Mouse (Mus musculus) ES-E14 (cell line): ENCODE measurements at regions not wholly inside any gene's neighbourhood (a gene's known extent, or its start where the extent isn't known, plus 50 kb on each side); places are given as distances from the start of the nearest gene placed in this dataset.

ENCODE experiments used
- CHD2 ChIP-seq: IDR thresholded peaks from 2 replicates; pipeline ENCODE4 v1.6.1; 2014; ENCODE audit warnings: mild to moderate bottlenecking, low read depth, low read length, inconsistent platforms
- ZNF384 ChIP-seq: IDR thresholded peaks from 2 replicates; pipeline ENCODE4 v1.6.1; 2012; ENCODE audit warnings: low read depth, low read length, inconsistent platforms

GRCm38 (mm10) chr5:51653507-51653906 lies 86.0 kb upstream of the Ppargc1a start:
- no peak for TF ChIP-seq ZNF384
- TF ChIP-seq CHD2: no peak
